Mouse (Mus musculus) C2C12 (cell line): ENCODE measurements around the gene Ly6g5c.

Experiments used
- CEBPB ChIP-seq: IDR thresholded peaks from one replicate; pipeline ENCODE4 v1.6.1; 2011; ENCODE audit warnings: low read depth, mild to moderate bottlenecking, control low read depth, moderate library complexity
- CTCF ChIP-seq: IDR thresholded peaks from one replicate; pipeline ENCODE4 v1.5.1; 2011; ENCODE audit not compliant: control insufficient read depth, insufficient read depth, insufficient read length
- FOSL1 ChIP-seq: IDR thresholded peaks from one replicate; pipeline ENCODE4 v1.8.0; 2011; ENCODE audit warnings: mild to moderate bottlenecking, low read length; ENCODE audit not compliant: poor library complexity, insufficient read depth, severe bottlenecking
- MAX ChIP-seq: IDR thresholded peaks from one replicate; pipeline ENCODE4 v1.6.1; 2011; ENCODE audit warnings: mild to moderate bottlenecking, control low read depth
- MYOD1 ChIP-seq: IDR thresholded peaks from one replicate; pipeline ENCODE4 v1.6.1; 2011; ENCODE audit warnings: low read depth; ENCODE audit not compliant: control insufficient read depth, insufficient read length
- MYOG ChIP-seq: IDR thresholded peaks from one replicate; pipeline ENCODE4 v1.6.1; 2011; ENCODE audit not compliant: control insufficient read depth, insufficient read length; ENCODE audit errors: extremely low read depth
- USF1 ChIP-seq: IDR thresholded peaks from one replicate; pipeline ENCODE4 v1.6.1; 2011; ENCODE audit warnings: low read depth, mild to moderate bottlenecking, control low read depth, moderate library complexity

DNA sequence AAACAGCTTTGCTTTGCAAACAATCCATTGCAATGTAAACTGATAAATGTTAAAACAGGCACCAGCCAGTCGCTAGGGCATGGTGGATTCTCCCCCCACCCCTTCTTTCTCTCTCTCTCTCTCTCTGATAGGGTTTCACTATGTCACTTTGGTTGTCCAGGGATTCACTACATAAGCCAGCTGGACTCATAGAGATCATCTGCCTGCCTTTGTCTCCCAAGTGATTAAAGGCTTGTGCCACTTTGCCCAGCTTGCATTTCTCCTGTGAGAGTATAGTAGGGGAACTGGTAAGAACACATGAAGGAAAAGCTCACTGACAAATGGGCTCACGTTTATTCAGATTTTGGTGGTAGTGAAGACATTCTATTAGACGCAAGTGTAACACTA, 24.1 kb downstream of the Ly6g5c start:
- TF ChIP-seq MYOD1 = no peak
- TF ChIP-seq MYOG = no peak
- TF ChIP-seq CTCF = no peak
- TF ChIP-seq FOSL1 = no peak
- TF ChIP-seq CEBPB = no peak
- TF ChIP-seq MAX = no peak
- TF ChIP-seq USF1 = no peak
